Mouse (Mus musculus): ENCODE results near the gene Nup210l. TPM values are rescaled to one million over a fixed set of nuclear protein-coding genes. Genes with fewer than 3 reads are reported as not detected.
A peak's percentile ranks its signal among the peaks of the same experiment; 100 is the strongest.

Nup210l gene
- polyA plus RNA-seq, 1 experiment from 2014 or later, result 0.28 TPM

- H3K36me3 ChIP-seq, result no peaks in the 10 kb centered on the region
- H3K4me1 ChIP-seq (replicated peaks), result peaks cover 67% of the 10 kb centered on the region
- H3K4me2 ChIP-seq, result peak overlapping the region; percentile 73
- peak overlapping the region; percentile 93 for H3K27ac ChIP-seq (replicated peaks)
- ATAC-seq (ENCODE audit: low read depth), result no peak
- WGBS, result 1% methylated on average over 6 of the region's 6 CpGs
- H3K9ac ChIP-seq, result peak overlapping the region; percentile 93
- H3K27me3 ChIP-seq, result no peaks in the 10 kb centered on the region
- no peaks in the 10 kb centered on the region for H3K9me3 ChIP-seq
- H3K4me3 ChIP-seq, result peak overlapping the region; percentile 92
These were observed 23.5 kb upstream of the Nup210l start for GRCm38 (mm10) chr3:90080498-90080863.

GRCm38 (mm10) chr3:90081365-90082240 is 22.3 kb upstream of the Nup210l start:
- Histone ChIP-seq H3K9ac (peak overlapping the region; percentile 43; the same call in 1 of the 2 replicates), H3K4me3 (peak overlapping the region; percentile 92)

GRCm38 (mm10) chr3:90083034-90083433 is 20.9 kb upstream of the Nup210l start:
- no peak overlapping the region for H3K4me3 ChIP-seq
- no peaks in the 10 kb centered on the region for H3K9me3 ChIP-seq
- 63% methylated on average over 5 of the region's 5 CpGs for WGBS
- peak overlapping the region; percentile 26 for H3K4me2 ChIP-seq
- no peak for ATAC-seq (ENCODE audit: low read depth)
- H3K4me1 ChIP-seq (replicated peaks), result peaks cover 61% of the 10 kb centered on the region
- no peaks in the 10 kb centered on the region for H3K27me3 ChIP-seq
- H3K27ac ChIP-seq (replicated peaks), result peak overlapping the region; percentile 59; the same call in 1 of the 2 replicates
- H3K36me3 ChIP-seq, result peaks cover 21% of the 10 kb centered on the region
- H3K9ac ChIP-seq, result peak overlapping the region; percentile 36; the same call in 1 of the 2 replicates

More at GRCm38 (mm10) chr3:90081365-90082240, 22.3 kb upstream of the Nup210l start:
- Histone ChIP-seq H3K4me1 (replicated peaks) (peaks cover 67% of the 10 kb centered on the region), H3K27ac (replicated peaks) (no peak overlapping the region), H3K9me3 (no peaks in the 10 kb centered on the region), H3K4me2 (peak overlapping the region; percentile 73), H3K27me3 (no peaks in the 10 kb centered on the region), H3K36me3 (peaks cover 6% of the 10 kb centered on the region)
- ATAC-seq (ENCODE audit: low read depth), result no peak
- WGBS, result 83% methylated on average over 5 of the region's 5 CpGs

DNA sequence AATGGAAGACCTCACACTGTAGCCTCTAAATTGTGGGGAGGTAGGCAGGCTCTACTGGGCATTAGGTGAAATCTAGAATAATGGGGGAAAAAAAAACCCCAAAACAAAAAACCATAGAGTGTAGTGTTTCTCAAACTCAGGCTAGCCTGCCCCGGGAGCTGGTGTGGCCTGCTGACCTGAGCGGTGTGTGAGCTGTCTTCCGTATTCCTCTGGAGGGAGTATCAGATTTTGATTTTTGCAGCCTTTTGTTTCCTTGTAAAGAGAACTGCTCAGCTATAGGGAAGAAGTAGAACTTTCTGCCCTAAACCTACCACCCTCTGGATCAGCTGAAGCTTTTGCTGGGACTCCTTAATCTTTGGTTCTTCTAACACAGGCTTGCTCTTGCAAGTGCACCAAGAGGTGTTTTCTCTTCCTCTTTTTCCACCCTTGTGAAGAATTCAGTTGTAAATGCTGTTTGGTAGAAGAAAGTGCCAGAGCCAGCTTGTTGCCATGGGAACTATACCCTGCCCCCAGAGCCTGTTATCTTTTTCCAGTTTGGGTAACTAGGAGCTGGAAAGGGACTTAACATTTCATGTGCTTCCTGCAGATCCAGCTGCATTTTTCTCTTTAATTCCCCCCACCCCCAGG is 20.1 kb upstream of the Nup210l start:
- Histone ChIP-seq H3K27ac (replicated peaks) (peak overlapping the region; percentile 59), H3K4me3 (no peak overlapping the region), H3K4me1 (replicated peaks) (peaks cover 57% of the 10 kb centered on the region), H3K9me3 (no peaks in the 10 kb centered on the region), H3K9ac (no peak overlapping the region), H3K4me2 (peak overlapping the region; percentile 26), H3K27me3 (no peaks in the 10 kb centered on the region), H3K36me3 (peaks cover 28% of the 10 kb centered on the region)
- 58% methylated on average over 3 of the region's 3 CpGs for WGBS
- no peak for ATAC-seq (ENCODE audit: low read depth)

- WGBS, result 83% methylated on average over 4 of the region's 4 CpGs
- 0 out of 2 replicates have a peak overlapping the region, but pooled peaks have one; percentile 33 for H3K27ac ChIP-seq (replicated peaks)
- no peak for ATAC-seq (ENCODE audit: low read depth)
- H3K9ac ChIP-seq, result no peak overlapping the region
- no peak overlapping the region for H3K4me3 ChIP-seq
- H3K36me3 ChIP-seq, result peaks cover 38% of the 10 kb centered on the region
- H3K4me2 ChIP-seq, result no peak overlapping the region
- H3K4me1 ChIP-seq (replicated peaks), result peaks cover 53% of the 10 kb centered on the region
- H3K9me3 ChIP-seq, result no peaks in the 10 kb centered on the region
- H3K27me3 ChIP-seq, result no peaks in the 10 kb centered on the region
These were observed 19.1 kb upstream of the Nup210l start for GRCm38 (mm10) chr3:90084790-90085189.

- Histone ChIP-seq H3K27ac (replicated peaks) (0 out of 2 replicates have a peak overlapping the region, but pooled peaks have one; percentile 33), H3K9ac (no peak overlapping the region), H3K4me3 (no peak overlapping the region), H3K4me1 (replicated peaks) (peaks cover 52% of the 10 kb centered on the region), H3K4me2 (no peak overlapping the region), H3K9me3 (no peaks in the 10 kb centered on the region), H3K27me3 (no peaks in the 10 kb centered on the region), H3K36me3 (peaks cover 43% of the 10 kb centered on the region)
- no peak for ATAC-seq (ENCODE audit: low read depth)
- WGBS, result 88% methylated on average over 6 of the region's 6 CpGs
These were observed 18.7 kb upstream of the Nup210l start for GRCm38 (mm10) chr3:90085281-90085680.

- Histone ChIP-seq H3K27ac (replicated peaks) (no peak overlapping the region), H3K27me3 (no peaks in the 10 kb centered on the region), H3K36me3 (peaks cover 51% of the 10 kb centered on the region), H3K9me3 (no peaks in the 10 kb centered on the region), H3K4me1 (replicated peaks) (peaks cover 44% of the 10 kb centered on the region), H3K4me3 (no peak overlapping the region), H3K9ac (no peak overlapping the region), H3K4me2 (no peak overlapping the region)
- no peak for ATAC-seq (ENCODE audit: low read depth)
- 94% methylated on average over 5 of the region's 5 CpGs for WGBS
These were observed 17.9 kb upstream of the Nup210l start for GRCm38 (mm10) chr3:90086068-90086467.

GRCm38 (mm10) chr3:90088617-90089016 is 15.3 kb upstream of the Nup210l start:
- Histone ChIP-seq H3K4me2 (no peak overlapping the region), H3K4me3 (no peak overlapping the region), H3K36me3 (peaks cover 75% of the 10 kb centered on the region), H3K9me3 (no peaks in the 10 kb centered on the region), H3K4me1 (replicated peaks) (peaks cover 19% of the 10 kb centered on the region), H3K27me3 (no peaks in the 10 kb centered on the region), H3K27ac (replicated peaks) (no peak overlapping the region), H3K9ac (no peak overlapping the region)
- ATAC-seq (ENCODE audit: low read depth), result no peak
- WGBS, result 95% methylated on average over 2 of the region's 2 CpGs

- Histone ChIP-seq H3K4me2 (no peak overlapping the region), H3K4me3 (no peak overlapping the region), H3K36me3 (peaks cover 98% of the 10 kb centered on the region), H3K4me1 (replicated peaks) (no peaks in the 10 kb centered on the region), H3K27ac (replicated peaks) (no peak overlapping the region), H3K9me3 (no peaks in the 10 kb centered on the region), H3K27me3 (no peaks in the 10 kb centered on the region), H3K9ac (no peak overlapping the region)
- no peak for ATAC-seq (ENCODE audit: low read depth)
- WGBS, result 93% methylated on average over 6 of the region's 6 CpGs
These were observed 13.0 kb upstream of the Nup210l start for GRCm38 (mm10) chr3:90090892-90091291.

DNA sequence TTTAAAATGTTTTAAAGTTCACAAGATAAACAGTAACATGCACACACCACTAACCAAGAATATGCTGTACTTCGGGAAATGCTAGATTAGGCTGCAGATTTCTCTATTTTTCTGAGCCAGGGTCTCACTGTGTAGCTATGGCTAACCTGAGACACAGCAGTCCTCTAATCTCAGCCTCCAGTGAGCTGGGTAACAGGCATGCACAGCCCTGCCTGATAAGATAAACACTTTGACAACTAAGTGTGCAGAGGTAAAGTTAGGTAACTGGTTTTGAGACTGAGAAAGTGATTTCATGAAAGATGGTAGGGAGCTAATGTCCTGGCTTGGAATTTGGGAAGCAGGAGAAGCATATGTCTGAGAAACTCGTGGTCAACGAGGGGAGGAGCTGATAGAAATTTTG is 9.5 kb upstream of the Nup210l start:
- H3K4me2 ChIP-seq, result no peak overlapping the region
- no peaks in the 10 kb centered on the region for H3K27me3 ChIP-seq
- H3K9ac ChIP-seq, result no peak overlapping the region
- no peaks in the 10 kb centered on the region for H3K4me1 ChIP-seq (replicated peaks)
- H3K9me3 ChIP-seq, result no peaks in the 10 kb centered on the region
- H3K36me3 ChIP-seq, result peaks cover 82% of the 10 kb centered on the region
- 92% methylated on average over 3 of the region's 3 CpGs for WGBS
- H3K27ac ChIP-seq (replicated peaks), result no peak overlapping the region
- no peak overlapping the region for H3K4me3 ChIP-seq
- no peak for ATAC-seq (ENCODE audit: low read depth)

GRCm38 (mm10) chr3:90097928-90098327 is 6.0 kb upstream of the Nup210l start:
- Histone ChIP-seq H3K9me3 (no peaks in the 10 kb centered on the region), H3K9ac (no peak overlapping the region), H3K4me2 (no peak overlapping the region), H3K27me3 (no peaks in the 10 kb centered on the region), H3K36me3 (peaks cover 68% of the 10 kb centered on the region), H3K4me3 (no peak overlapping the region), H3K27ac (replicated peaks) (no peak overlapping the region), H3K4me1 (replicated peaks) (no peaks in the 10 kb centered on the region)
- 88% methylated on average over 5 of the region's 5 CpGs for WGBS
- no peak for ATAC-seq (ENCODE audit: low read depth)

DNA sequence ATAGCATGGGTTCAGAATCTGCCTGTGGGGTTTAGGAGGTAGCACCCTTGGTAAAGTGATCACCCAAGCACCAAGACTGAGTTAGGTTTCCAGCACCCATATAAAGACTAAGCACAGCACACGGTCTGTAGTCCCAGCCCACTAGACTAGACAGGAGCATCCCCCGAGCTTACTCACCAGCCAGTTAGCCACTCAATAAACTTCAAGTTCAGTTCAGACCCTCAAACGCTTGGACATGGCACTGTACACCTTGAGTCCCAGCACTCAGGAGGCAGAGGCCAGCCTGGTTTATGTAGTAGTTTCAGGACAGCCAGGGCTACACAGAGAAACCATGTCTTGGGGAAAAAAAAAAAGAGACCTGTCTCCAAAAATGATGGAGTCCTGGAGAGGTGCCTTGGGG is 2.9 kb upstream of the Nup210l start:
- H3K4me3 ChIP-seq, result no peak overlapping the region
- no peaks in the 10 kb centered on the region for H3K9me3 ChIP-seq
- no peak overlapping the region for H3K27ac ChIP-seq (replicated peaks)
- H3K36me3 ChIP-seq, result peaks cover 38% of the 10 kb centered on the region
- ATAC-seq (ENCODE audit: low read depth), result no peak
- no peaks in the 10 kb centered on the region for H3K27me3 ChIP-seq
- H3K4me2 ChIP-seq, result no peak overlapping the region
- 89% methylated on average over 3 of the region's 3 CpGs for WGBS
- H3K4me1 ChIP-seq (replicated peaks), result no peaks in the 10 kb centered on the region
- H3K9ac ChIP-seq, result no peak overlapping the region
